Mouse (Mus musculus) limb, embryonic 12.5 days (tissue): ENCODE data around the gene Nrxn2. TPM values are rescaled to one million over a fixed set of nuclear protein-coding genes. Genes with fewer than 3 reads are reported as not detected.

Source experiments
- ATAC-seq: fragments of 200-750 bp; cut with Nextera tagmentation; 2 replicates; pipeline ENCODE4 v1.8.0; 2017; ENCODE audit warnings: low read depth, moderate TSS enrichment; ENCODE audit not compliant: insufficient number of reproducible peaks, insufficient read depth, low FRiP score, low TSS enrichment
- H3K27ac ChIP-seq: fragments of 300-500 bp; sonication (generic); 2 replicates; pipeline ENCODE4 v1.5.1; 2016; ENCODE audit warnings: mild to moderate bottlenecking, moderate library complexity
- H3K27me3 ChIP-seq: fragments of 300-500 bp; sonication (generic); 2 replicates; pipeline ENCODE4 v1.6.1; 2016; ENCODE audit warnings: mild to moderate bottlenecking, moderate library complexity
- H3K36me3 ChIP-seq: fragments of 300-500 bp; sonication (generic); 2 replicates; pipeline ENCODE4 v1.6.1; 2016; ENCODE audit warnings: mild to moderate bottlenecking, moderate library complexity
- H3K4me1 ChIP-seq: fragments of 300-500 bp; sonication (generic); replicated peaks from 2 replicates; pipeline ENCODE4 v1.6.1; 2016
- H3K4me2 ChIP-seq: fragments of 300-500 bp; sonication (generic); 2 replicates; pipeline ENCODE4 v1.6.1; 2016; ENCODE audit warnings: mild to moderate bottlenecking, moderate library complexity
- H3K4me3 ChIP-seq: fragments of 300-500 bp; sonication (generic); replicated peaks from 2 replicates; pipeline ENCODE4 v1.5.1; 2016; ENCODE audit warnings: mild to moderate bottlenecking
- H3K9ac ChIP-seq: fragments of 300-500 bp; sonication (generic); replicated peaks from 2 replicates; pipeline ENCODE4 v1.6.1; 2016; ENCODE audit warnings: mild to moderate bottlenecking, moderate library complexity
- H3K9me3 ChIP-seq: fragments of 300-500 bp; sonication (generic); 2 replicates; pipeline ENCODE4 v1.6.1; 2016; ENCODE audit warnings: mild to moderate bottlenecking, moderate library complexity
- WGBS: fragments of 180-500 bp; shearing (Covaris S2); methylation state at CpG from one replicate; pipeline ENCODE4 v1.1.7; 2016; 5-methylcytosine and 5-hydroxymethylcytosine counted together
- polyA plus RNA-seq: library from polyadenylated mRNA; unstranded; fragments of >200 nt; fragmentation: Nextera tagmentation; extraction: Ambion mirVana; gene quantifications from 2 replicates; pipeline ENCODE4 v1.2.1, GENCODE M21; 2016

Nrxn2 gene
- polyA plus RNA-seq, 1 experiment from 2014 or later, result 2.4 TPM

- no peaks in the 10 kb centered on the region for H3K9me3 ChIP-seq
- ATAC-seq, result no peak
Measured at GRCm38 (mm10) chr19:6459504-6459903, 41.0 kb downstream of the Nrxn2 start.

DNA sequence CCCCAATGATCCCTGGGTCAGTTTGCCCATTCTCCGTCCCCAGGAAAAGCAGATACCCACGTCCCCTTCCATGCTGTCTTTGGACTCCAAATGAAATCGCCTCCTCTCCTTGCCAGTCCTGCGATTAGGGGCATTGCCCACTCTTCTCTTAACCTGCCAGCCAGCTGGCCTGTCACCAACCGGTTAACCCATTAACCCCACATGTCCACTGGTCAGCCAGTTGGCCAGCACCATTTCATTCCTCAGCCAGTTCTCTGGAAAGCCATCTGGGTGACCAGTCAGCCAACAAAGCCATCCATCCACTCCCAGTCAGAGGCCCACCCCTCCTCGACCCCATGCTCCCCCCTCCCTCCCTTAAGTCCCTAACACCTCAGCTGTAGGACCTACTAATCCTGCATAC is 44.3 kb downstream of the Nrxn2 start:
- peaks cover 11% of the 10 kb centered on the region for H3K27me3 ChIP-seq
- no peaks in the 10 kb centered on the region for H3K9me3 ChIP-seq
- H3K9ac ChIP-seq, result no peak overlapping the region
- no peak overlapping the region for H3K4me3 ChIP-seq
- no peak overlapping the region for H3K27ac ChIP-seq
- ATAC-seq, result no peak
- WGBS, result 45% methylated on average over 6 of the region's 6 CpGs
- no peak overlapping the region for H3K4me2 ChIP-seq
- no peaks in the 10 kb centered on the region; the same call in 1 of the 2 replicates for H3K4me1 ChIP-seq
- H3K36me3 ChIP-seq, result no peaks in the 10 kb centered on the region

More at GRCm38 (mm10) chr19:6459504-6459903, 41.0 kb downstream of the Nrxn2 start:
- H3K4me1 ChIP-seq, result no peaks in the 10 kb centered on the region; the same call in 1 of the 2 replicates
- H3K27ac ChIP-seq, result no peak overlapping the region
- H3K4me2 ChIP-seq, result no peak overlapping the region
- 80% methylated on average over 6 of the region's 6 CpGs for WGBS
- no peak overlapping the region for H3K9ac ChIP-seq
- H3K4me3 ChIP-seq, result no peak overlapping the region
- H3K27me3 ChIP-seq, result peaks cover 21% of the 10 kb centered on the region
- H3K36me3 ChIP-seq, result no peaks in the 10 kb centered on the region

DNA sequence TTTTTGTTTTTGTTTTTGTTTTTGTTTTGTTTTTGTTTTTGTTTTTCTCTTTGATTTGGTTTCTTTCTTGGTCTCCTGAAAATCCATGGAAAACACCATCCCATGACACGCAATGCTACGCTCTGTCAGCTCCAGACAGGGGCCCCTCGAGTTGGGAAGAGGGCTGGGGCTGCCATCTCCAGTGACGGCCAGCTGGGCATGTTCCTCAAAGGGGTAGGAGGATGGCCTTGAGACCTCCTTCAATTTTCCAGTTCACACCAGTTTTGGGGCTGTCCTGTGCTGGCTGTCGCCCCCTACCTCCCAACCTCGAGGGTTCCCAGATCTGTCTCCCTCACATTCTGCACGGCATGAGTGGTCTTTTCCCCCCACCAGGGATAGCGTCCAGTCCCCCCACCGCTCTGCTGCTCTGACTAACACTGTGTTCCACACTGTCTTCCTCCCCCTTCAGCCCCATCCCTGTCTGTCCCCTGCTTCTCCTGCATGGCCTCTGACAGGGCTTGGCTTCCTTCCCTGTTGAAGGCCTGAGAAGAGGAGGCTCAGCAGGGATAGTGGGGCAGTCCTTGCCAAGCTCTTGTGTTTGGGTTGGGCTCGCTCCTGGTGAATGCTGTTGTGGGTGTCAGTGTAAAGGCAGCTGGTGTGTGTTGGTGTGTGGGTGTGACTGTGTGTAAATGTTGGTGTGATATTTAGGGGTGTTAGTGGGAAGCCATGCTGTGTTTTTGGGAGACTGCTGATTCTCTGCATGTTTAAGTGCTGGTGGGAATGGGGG is 46.0 kb downstream of the Nrxn2 start:
- WGBS, result 45% methylated on average over 10 of the region's 10 CpGs
- Histone ChIP-seq H3K27ac (no peak overlapping the region), H3K4me3 (no peak overlapping the region), H3K36me3 (no peaks in the 10 kb centered on the region), H3K4me2 (no peak overlapping the region), H3K27me3 (peaks cover 14% of the 10 kb centered on the region), H3K9ac (no peak overlapping the region), H3K9me3 (no peaks in the 10 kb centered on the region), H3K4me1 (peaks cover 6% of the 10 kb centered on the region)
- ATAC-seq, result no peak

- no peak for ATAC-seq
- peaks cover 6% of the 10 kb centered on the region for H3K4me1 ChIP-seq
- no peak overlapping the region for H3K4me3 ChIP-seq
- no peaks in the 10 kb centered on the region for H3K36me3 ChIP-seq
- H3K4me2 ChIP-seq, result no peak overlapping the region
- no peak overlapping the region for H3K9ac ChIP-seq
- no peaks in the 10 kb centered on the region for H3K9me3 ChIP-seq
- WGBS, result 46% methylated on average over 5 of the region's 5 CpGs
- peaks cover 14% of the 10 kb centered on the region for H3K27me3 ChIP-seq
- no peak overlapping the region for H3K27ac ChIP-seq
Measured at GRCm38 (mm10) chr19:6465090-6465489, 46.6 kb downstream of the Nrxn2 start.

- ATAC-seq, result no peak
- peaks cover 14% of the 10 kb centered on the region for H3K27me3 ChIP-seq
- 87% methylated on average over 3 of the region's 3 CpGs for WGBS
Measured at GRCm38 (mm10) chr19:6466945-6467344, 48.4 kb downstream of the Nrxn2 start.

DNA sequence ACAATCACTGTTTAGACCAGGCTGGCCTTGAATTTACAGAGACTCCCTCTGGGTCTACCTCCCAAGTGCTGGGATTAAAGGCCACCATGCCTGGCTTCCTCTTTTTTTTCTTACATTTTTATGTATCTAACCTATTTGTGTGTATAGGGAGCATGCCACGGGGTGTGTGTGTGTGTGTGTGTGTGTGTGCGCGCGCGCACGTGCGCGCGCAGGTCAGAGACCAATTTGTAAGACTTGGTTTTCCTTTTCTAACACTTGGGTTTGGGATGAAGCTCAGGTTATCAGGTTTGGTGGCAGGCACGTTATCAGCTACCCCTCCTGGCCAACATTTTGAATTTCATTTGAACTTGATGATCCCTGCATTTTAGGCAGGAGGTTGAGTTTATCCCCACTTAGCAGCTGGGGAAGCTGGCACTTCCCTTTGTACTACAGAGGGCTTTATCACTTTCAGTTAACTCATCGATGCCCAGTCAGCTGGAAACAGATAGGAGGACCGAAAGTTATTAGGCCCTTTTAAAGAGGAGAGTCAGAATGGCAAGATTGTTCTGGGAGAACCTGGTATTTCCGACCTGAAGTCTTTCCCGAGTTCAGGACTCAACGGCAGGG is 48.9 kb downstream of the Nrxn2 start:
- no peak for ATAC-seq
- H3K36me3 ChIP-seq, result no peaks in the 10 kb centered on the region
- H3K4me3 ChIP-seq, result no peak overlapping the region
- 88% methylated on average over 15 of the region's 15 CpGs for WGBS
- peaks cover 14% of the 10 kb centered on the region for H3K27me3 ChIP-seq
- H3K4me1 ChIP-seq, result peaks cover 6% of the 10 kb centered on the region
- no peak overlapping the region for H3K4me2 ChIP-seq
- H3K9me3 ChIP-seq, result no peaks in the 10 kb centered on the region
- H3K9ac ChIP-seq, result no peak overlapping the region
- no peak overlapping the region for H3K27ac ChIP-seq

More at GRCm38 (mm10) chr19:6466945-6467344, 48.4 kb downstream of the Nrxn2 start:
- no peaks in the 10 kb centered on the region for H3K9me3 ChIP-seq
- H3K36me3 ChIP-seq, result no peaks in the 10 kb centered on the region
- H3K9ac ChIP-seq, result no peak overlapping the region
- H3K27ac ChIP-seq, result no peak overlapping the region
- H3K4me3 ChIP-seq, result no peak overlapping the region
- no peak overlapping the region for H3K4me2 ChIP-seq
- H3K4me1 ChIP-seq, result peaks cover 6% of the 10 kb centered on the region

- H3K27ac ChIP-seq, result no peak overlapping the region
- H3K36me3 ChIP-seq, result no peaks in the 10 kb centered on the region
- 78% methylated on average over 5 of the region's 5 CpGs for WGBS
- no peak for ATAC-seq
- H3K4me1 ChIP-seq, result peaks cover 17% of the 10 kb centered on the region
- no peak overlapping the region for H3K4me2 ChIP-seq
- H3K27me3 ChIP-seq, result peaks cover 9% of the 10 kb centered on the region
- H3K9me3 ChIP-seq, result no peaks in the 10 kb centered on the region
- no peak overlapping the region for H3K4me3 ChIP-seq
- H3K9ac ChIP-seq, result no peak overlapping the region
Measured at GRCm38 (mm10) chr19:6471630-6472029, 53.1 kb downstream of the Nrxn2 start.

GRCm38 (mm10) chr19:6472821-6473220 is 54.3 kb downstream of the Nrxn2 start:
- Histone ChIP-seq H3K9me3 (no peaks in the 10 kb centered on the region), H3K4me3 (no peak overlapping the region), H3K27me3 (peaks cover 9% of the 10 kb centered on the region), H3K9ac (no peak overlapping the region), H3K36me3 (no peaks in the 10 kb centered on the region), H3K4me2 (no peak overlapping the region), H3K27ac (no peak overlapping the region), H3K4me1 (peaks cover 17% of the 10 kb centered on the region)
- WGBS, result 85% methylated on average over 9 of the region's 9 CpGs
- no peak for ATAC-seq

GRCm38 (mm10) chr19:6474706-6475105 is 56.2 kb downstream of the Nrxn2 start:
- WGBS, result 36% methylated on average over 15 of the region's 15 CpGs
- no peaks in the 10 kb centered on the region for H3K9me3 ChIP-seq
- ATAC-seq, result no peak
- no peak overlapping the region for H3K9ac ChIP-seq
- H3K4me3 ChIP-seq, result no peak overlapping the region
- peaks cover 11% of the 10 kb centered on the region for H3K4me1 ChIP-seq
- H3K27me3 ChIP-seq, result peaks cover 5% of the 10 kb centered on the region; the same call in 1 of the 2 replicates
- no peaks in the 10 kb centered on the region for H3K36me3 ChIP-seq
- no peak overlapping the region for H3K4me2 ChIP-seq
- H3K27ac ChIP-seq, result no peak overlapping the region

DNA sequence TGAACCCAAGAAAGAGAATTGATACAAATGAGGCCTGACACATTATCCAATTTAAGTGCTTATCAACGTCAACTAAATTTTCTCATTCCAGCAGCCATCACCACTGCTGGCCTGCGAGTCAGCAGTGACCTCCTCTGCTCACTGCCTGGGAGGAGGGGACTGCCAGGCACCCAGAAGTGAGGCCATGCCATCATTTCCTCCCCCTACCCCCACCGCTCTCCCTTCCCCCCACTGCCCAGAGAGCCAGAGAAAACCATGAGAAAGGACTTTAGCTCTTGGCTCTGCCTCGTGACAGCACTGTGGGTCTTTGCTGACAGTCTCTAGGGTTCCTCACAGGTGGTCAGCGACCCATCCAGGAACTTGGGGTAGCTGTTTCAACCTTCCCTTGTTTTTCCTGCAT is 56.6 kb downstream of the Nrxn2 start:
- no peak overlapping the region for H3K27ac ChIP-seq
- H3K9me3 ChIP-seq, result no peaks in the 10 kb centered on the region
- 34% methylated on average over 5 of the region's 5 CpGs for WGBS
- H3K4me1 ChIP-seq, result peaks cover 11% of the 10 kb centered on the region
- H3K36me3 ChIP-seq, result no peaks in the 10 kb centered on the region
- H3K27me3 ChIP-seq, result peaks cover 5% of the 10 kb centered on the region; the same call in 1 of the 2 replicates
- ATAC-seq, result no peak
- no peak overlapping the region for H3K4me3 ChIP-seq
- no peak overlapping the region for H3K4me2 ChIP-seq
- H3K9ac ChIP-seq, result 0 out of 2 replicates have a peak overlapping the region, but pooled peaks have one; percentile 12

GRCm38 (mm10) chr19:6477007-6477406 is 58.5 kb downstream of the Nrxn2 start:
- no peak overlapping the region for H3K4me3 ChIP-seq
- WGBS, result 62% methylated on average over 4 of the region's 4 CpGs
- no peaks in the 10 kb centered on the region for H3K36me3 ChIP-seq
- H3K9me3 ChIP-seq, result no peaks in the 10 kb centered on the region
- no peak overlapping the region for H3K27ac ChIP-seq
- no peak overlapping the region for H3K4me2 ChIP-seq
- no peak for ATAC-seq
- no peak overlapping the region for H3K9ac ChIP-seq
- H3K4me1 ChIP-seq, result peaks cover 11% of the 10 kb centered on the region
- H3K27me3 ChIP-seq, result peaks cover 5% of the 10 kb centered on the region; the same call in 1 of the 2 replicates
